Mouse (Mus musculus) ZHBTc4 (cell line): ENCODE measurements around the gene Arhgap31.

ENCODE experiments used
- DNase-seq: peaks from one replicate; pipeline ENCODE4 v3.0.0-alpha.2; 2011; ENCODE audit warnings: low read depth, low spot score

Gene Arhgap31

GRCm38 (mm10) chr16:38606509-38606908 lies 106.6 kb downstream of the Arhgap31 start:
- no peak for DNase-seq

- peak; percentile 92 for DNase-seq
Measured at GRCm38 (mm10) chr16:38602989-38603804, 109.9 kb downstream of the Arhgap31 start.

- no peak for DNase-seq
Measured at GRCm38 (mm10) chr16:38598986-38599680, 113.9 kb downstream of the Arhgap31 start.

DNA sequence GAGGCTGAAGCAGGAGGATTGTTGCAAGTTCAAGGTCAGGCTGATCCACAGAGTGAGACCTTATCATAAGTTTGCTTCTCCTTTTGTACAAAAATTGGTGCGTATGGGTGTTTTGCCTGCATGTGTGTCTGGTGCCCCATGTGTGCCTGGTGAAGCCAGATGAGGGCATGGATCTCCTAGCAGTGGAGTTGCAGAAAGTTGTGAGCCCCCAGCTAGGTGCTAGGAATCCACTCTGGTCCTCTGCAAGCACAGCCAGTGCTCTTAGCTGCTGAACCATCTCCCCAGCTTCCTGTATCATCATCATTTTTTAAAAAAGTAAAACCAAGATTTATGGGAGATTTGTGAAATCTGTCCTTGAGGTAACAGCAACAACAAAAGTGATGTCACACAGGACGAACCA lies 116.4 kb downstream of the Arhgap31 start:
- no peak for DNase-seq

DNA sequence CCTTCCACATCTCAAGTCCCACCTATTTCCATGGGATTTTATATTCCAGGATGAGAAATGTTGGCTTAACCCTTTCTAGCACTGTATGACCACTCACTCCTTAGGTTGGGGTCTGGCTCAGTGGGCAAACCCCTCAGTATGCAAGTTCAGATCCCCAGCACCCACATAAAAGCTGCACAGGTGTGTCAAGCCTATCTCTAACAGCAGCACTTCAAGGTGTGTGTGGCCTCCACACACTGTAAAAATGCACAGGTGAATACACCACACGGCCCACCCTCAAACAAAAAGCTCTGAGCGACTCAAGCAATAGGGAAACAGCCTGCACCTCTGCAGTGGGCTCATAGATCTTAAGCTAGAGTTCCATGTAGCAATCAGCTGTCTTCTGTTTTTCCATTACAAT lies 117.0 kb downstream of the Arhgap31 start:
- DNase-seq, result no peak

DNA sequence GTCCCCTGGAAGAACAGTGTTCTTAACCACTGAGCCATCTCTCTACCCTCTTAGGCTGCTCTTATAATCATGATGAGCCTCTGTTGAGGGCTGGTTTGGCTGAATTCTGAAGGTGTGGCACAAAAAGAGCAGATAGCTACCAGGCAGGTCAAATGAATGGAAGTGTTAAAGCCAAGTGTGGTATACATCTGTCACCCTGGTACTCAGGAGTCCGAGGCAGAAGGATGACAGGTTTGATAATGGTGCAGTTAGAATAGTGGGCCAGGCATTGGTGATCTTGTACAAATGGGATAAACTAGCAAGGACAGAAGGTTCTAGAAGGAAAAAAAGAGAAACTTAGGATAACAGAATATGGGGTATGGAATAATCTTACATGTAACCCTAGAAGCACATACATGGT lies 118.6 kb downstream of the Arhgap31 start:
- DNase-seq, result no peak

DNA sequence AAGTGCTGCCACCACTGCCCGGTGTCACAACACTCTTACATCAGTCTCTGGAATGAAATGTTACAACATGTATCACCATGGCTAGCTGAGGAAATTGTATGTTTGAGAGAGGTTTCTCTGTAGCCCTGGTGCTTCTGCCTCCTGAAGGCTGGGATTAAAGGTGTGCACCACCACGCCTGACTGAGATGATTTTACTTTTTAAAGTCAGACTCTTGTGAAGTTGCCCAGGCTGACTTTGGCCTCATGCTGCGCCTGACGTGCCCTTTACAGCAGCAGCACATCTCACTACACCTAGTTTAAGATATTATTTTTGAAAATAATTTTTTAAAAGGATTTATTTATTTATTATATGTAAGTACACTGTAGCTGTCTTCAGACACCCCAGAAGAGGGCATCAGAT lies 120.1 kb downstream of the Arhgap31 start:
- no peak for DNase-seq

- DNase-seq, result peak; percentile 23
Measured at GRCm38 (mm10) chr16:38592026-38592678, 120.9 kb downstream of the Arhgap31 start.

DNA sequence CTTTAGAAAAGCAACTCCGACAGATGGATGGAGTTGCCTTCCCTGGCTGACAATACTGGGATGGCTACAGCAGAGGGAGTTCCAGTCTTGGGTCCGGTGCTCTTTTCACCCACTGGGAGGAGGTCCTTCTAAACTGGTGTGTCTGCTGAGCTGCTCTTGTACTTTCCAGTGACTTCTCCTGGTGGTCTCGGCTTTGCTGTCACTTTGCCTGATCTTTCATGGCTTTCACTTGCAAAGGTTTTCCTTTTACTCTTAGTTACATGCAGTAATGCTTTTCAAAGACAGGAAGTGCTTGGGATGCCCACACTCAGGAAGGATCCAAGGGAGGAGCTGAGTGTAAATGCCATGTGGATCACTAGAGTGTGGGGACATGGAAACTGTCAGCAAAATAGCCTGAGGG lies 121.6 kb downstream of the Arhgap31 start:
- DNase-seq, result peak; percentile 68

GRCm38 (mm10) chr16:38587572-38587971 lies 125.5 kb downstream of the Arhgap31 start:
- DNase-seq, result no peak

DNA sequence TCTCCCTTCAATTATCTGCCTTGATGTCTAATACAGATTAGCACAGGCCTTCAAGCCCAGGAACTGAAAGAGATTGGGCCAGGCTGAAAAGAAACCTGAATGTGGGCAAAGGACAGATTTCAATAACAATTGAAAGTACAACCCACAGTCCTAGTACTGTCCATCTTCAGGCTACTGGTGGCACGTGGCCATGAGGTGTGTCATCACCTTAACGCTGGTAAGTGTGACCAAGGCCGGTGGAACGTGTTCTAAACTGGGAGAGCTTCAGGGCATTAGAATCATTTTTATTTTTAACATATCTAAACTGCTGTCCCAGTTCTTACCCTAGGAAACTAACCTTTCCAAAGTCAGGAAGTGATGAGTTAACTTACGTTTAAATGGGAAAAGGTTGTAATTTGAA lies 125.9 kb downstream of the Arhgap31 start:
- DNase-seq, result no peak

DNA sequence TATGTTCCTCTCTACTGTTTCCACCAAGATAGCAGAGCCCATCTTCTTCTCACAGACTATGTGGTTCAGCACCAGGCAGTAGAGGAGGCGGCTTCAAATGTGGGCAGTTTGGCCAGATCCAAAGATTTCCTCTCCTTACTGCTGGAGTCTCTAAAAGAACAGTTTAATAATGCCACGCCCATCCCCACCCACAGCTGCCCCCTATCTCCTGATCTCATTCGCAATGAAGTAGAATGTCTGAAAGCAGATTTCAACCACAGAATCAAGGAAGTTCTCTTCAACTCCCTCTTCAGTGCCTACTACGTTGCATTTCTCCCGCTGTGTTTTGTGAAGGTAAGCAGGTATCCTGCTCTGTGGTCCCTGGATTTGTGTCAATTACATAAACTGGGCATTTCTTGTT lies 127.9 kb downstream of the Arhgap31 start:
- no peak for DNase-seq

GRCm38 (mm10) chr16:38584761-38585160 lies 128.3 kb downstream of the Arhgap31 start:
- no peak for DNase-seq

- no peak for DNase-seq
Measured at GRCm38 (mm10) chr16:38571481-38571880, 141.6 kb downstream of the Arhgap31 start.

GRCm38 (mm10) chr16:38568192-38568591 lies 144.9 kb downstream of the Arhgap31 start:
- DNase-seq, result no peak

DNA sequence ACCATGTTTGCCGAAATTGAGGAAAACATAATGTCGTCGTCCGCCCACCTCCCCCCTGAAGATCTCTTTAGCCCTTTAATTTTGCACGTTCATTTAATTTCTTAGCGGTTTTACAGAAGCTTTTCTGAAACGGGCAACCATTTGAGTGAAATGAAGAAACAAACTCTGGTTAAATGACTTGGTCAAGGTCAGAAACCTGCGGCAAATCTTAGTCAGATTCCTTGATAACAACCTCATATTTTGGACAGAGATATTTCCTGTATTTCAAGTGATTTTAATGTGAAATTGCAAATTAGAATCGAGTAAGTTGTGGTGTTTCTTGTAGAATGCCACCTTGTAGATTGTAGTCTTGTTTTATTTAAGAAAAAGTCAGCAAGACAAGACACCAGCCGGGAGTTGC lies 149.6 kb downstream of the Arhgap31 start:
- no peak for DNase-seq

DNA sequence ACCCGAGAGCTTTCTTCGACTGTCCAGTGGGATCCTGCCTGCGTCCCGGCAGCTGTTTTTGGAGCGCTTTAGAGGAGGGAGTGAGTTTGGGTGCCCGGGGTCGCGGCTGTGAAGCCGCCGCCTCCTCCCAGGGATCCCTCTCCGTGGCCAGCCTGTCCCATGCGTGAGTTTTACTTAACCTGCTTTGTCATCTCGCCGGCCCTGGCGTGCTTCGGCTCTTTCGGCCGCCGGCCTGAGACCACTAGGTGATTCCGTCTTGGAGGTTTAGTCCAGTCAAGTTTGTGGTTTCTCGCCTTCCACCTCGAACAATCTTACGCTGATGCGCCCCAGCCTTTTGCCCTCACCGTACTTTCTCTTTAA lies 150.1 kb downstream of the Arhgap31 start:
- no peak for DNase-seq

DNA sequence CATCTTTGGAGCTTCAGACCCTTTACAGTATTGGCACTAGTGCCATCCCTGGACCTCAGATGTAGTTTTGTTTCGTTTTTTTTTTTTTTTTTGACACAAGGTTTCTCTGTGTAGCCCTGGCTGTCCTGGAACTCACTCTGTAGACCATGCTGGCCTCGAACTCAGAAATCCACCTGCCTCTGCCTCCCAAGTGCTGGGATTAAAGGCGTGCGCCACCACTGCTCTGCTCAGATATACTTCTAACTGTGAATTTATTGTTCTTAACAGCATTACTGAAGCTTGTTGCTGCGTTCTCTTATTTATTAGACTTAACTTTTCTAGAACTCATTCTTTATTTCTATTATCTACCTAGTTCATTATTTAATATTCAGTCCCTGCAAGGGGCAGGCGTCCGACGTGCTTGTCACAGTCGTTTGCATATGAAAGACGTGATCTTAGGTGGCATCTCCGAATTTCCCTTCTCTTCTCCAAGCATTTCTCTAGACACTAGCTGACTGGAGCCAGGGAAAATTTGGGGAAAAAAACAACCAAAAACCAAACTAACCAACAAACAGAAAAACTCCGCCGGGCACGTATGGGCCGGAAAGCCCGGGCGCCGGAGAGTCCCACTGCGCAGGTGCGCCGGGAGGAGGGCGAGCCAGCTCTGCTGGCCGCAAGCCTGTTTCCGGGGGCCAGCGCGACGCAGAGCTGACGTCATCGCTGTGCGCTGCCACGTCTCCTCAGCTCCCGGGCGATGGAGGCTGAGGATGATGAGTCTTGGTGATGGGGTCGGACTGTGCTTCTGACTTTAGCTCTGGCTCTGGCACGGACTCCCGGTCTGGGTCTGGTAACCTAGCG lies 150.7 kb downstream of the Arhgap31 start:
- DNase-seq, result peak; percentile 97

DNA sequence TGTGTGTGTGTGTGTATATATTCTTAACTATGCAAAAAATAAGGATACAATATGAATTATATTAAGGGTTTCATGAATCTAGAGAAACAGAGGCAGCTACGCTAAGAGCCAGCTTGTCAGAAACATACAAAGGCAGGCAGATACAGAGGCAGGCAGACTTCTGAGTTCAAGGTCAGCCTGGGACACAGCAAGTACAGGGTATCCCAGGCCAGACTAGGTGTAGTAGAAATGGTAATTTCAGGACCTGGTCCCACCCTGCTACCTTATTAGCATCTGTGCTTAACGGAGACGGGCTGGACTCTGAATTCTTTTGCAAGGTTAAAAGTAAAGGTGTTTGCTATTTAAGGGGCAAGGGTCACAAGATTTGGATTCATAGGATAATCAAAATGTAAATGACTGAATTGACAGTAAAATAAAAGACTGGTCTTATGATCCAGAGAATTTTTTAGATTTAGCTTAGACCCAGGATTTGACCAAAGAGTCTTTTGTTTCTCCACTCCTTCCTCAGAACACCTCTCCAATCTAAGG lies 154.8 kb downstream of the Arhgap31 start, which contains the start of gene Tmem39a:
Gene Tmem39a, plus strand, starts transcription at position 478 of the 528 bp plus-strand sequence.
- peak; percentile 73 for DNase-seq

GRCm38 (mm10) chr16:38555988-38556387 lies 157.1 kb downstream of the Arhgap31 start:
- no peak for DNase-seq
